Mouse (Mus musculus) heart, embryonic 13.5 days (tissue): ENCODE measurements around the gene Ano6. TPM values are rescaled to one million over a fixed set of nuclear protein-coding genes. Genes with fewer than 3 reads are reported as not detected.
"Not testable (repeated sequence)": the region's sequence is repeated elsewhere in the genome, so short reads cannot be mapped to it uniquely, and the experiment has no call there.

ENCODE experiments used
- ATAC-seq: fragments of 200-750 bp; cut with Nextera tagmentation; 2 replicates; pipeline ENCODE4 v1.8.0; 2017; ENCODE audit warnings: moderate TSS enrichment; ENCODE audit not compliant: insufficient number of reproducible peaks, low FRiP score, low TSS enrichment; ENCODE audit errors: extremely low read depth
- H3K27ac ChIP-seq: fragments of 300-500 bp; sonication (generic); replicated peaks from 2 replicates; pipeline ENCODE4 v1.5.1; 2015; ENCODE audit warnings: moderate library complexity, mild to moderate bottlenecking, inconsistent platforms
- H3K27me3 ChIP-seq: fragments of 300-500 bp; sonication (generic); replicated peaks from 2 replicates; pipeline ENCODE4 v1.6.1; 2015; ENCODE audit warnings: mild to moderate bottlenecking, inconsistent platforms
- H3K36me3 ChIP-seq: fragments of 300-500 bp; sonication (generic); 2 replicates; pipeline ENCODE4 v1.6.1; 2015; ENCODE audit warnings: mild to moderate bottlenecking, inconsistent platforms
- H3K4me1 ChIP-seq: fragments of 300-500 bp; sonication (generic); 2 replicates; pipeline ENCODE4 v1.6.1; 2015; ENCODE audit warnings: inconsistent platforms
- H3K4me2 ChIP-seq: fragments of 300-500 bp; sonication (generic); 2 replicates; pipeline ENCODE4 v1.6.1; 2015; ENCODE audit warnings: inconsistent platforms, mild to moderate bottlenecking, moderate library complexity
- H3K4me3 ChIP-seq: fragments of 300-500 bp; sonication (generic); 2 replicates; pipeline ENCODE4 v1.5.1; 2015; ENCODE audit warnings: moderate library complexity, mild to moderate bottlenecking, inconsistent platforms
- H3K9ac ChIP-seq: fragments of 300-500 bp; sonication (generic); 2 replicates; pipeline ENCODE4 v1.6.1; 2015; ENCODE audit warnings: inconsistent platforms, mild to moderate bottlenecking, moderate library complexity
- H3K9me3 ChIP-seq: fragments of 300-500 bp; sonication (generic); 2 replicates; pipeline ENCODE4 v1.6.1; 2016; ENCODE audit warnings: inconsistent platforms
- WGBS: fragments of 180-500 bp; shearing (Covaris S2); methylation state at CpG from one replicate; pipeline ENCODE4 v1.1.7; 2015; ENCODE audit warnings: mixed read lengths; 5-methylcytosine and 5-hydroxymethylcytosine counted together
- polyA plus RNA-seq: library from polyadenylated mRNA; unstranded; fragments of >200 nt; fragmentation: Nextera tagmentation; extraction: Ambion mirVana; gene quantifications from 2 replicates; pipeline ENCODE4 v1.2.1, GENCODE M21; 2015

The Ano6 gene
- polyA plus RNA-seq, 1 experiment from 2014 or later, result 31.0 TPM

GRCm38 (mm10) chr15:95812821-95813571, 22.4 kb downstream of the Ano6 start:
- Histone ChIP-seq H3K4me2 (no peak overlapping the region), H3K36me3 (peaks cover 30% of the 10 kb centered on the region), H3K4me3 (no peak overlapping the region), H3K4me1 (peaks cover 16% of the 10 kb centered on the region), H3K9ac (no peak overlapping the region), H3K27ac (no peak overlapping the region), H3K27me3 (no peaks in the 10 kb centered on the region), H3K9me3 (no peaks in the 10 kb centered on the region; the same call in 1 of the 2 replicates)
- 87% methylated on average over 8 of the region's 8 CpGs for WGBS
- ATAC-seq, result no peak

DNA sequence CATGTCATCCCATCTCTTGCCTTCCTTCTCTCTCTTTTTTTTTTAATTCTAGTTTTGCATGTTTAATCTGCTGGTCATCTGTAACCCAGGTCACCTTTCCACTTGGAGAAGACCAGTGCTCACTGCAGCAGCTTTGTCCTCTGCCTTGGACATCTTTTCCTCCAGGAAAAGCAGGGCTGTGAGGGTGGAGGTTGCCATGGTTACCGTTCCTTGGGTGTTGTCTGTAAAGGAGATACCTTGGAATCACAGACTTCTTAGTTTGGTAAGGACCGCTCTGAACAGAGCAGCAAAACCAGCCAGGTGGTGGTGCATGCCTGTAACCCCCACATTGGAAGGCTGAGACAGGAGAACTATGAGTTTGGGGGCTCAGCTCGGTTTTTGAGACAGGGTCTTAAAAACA, 26.9 kb downstream of the Ano6 start:
- no peaks in the 10 kb centered on the region for H3K9me3 ChIP-seq
- H3K36me3 ChIP-seq, result peaks cover 22% of the 10 kb centered on the region; the same call in 1 of the 2 replicates
- ATAC-seq, result no peak
- H3K4me1 ChIP-seq, result peaks cover 10% of the 10 kb centered on the region; the same call in 1 of the 2 replicates
- 86% methylated on average over 3 of the region's 3 CpGs for WGBS
- no peaks in the 10 kb centered on the region for H3K27me3 ChIP-seq
- H3K9ac ChIP-seq, result no peak overlapping the region
- H3K27ac ChIP-seq, result no peak overlapping the region
- H3K4me2 ChIP-seq, result no peak overlapping the region
- H3K4me3 ChIP-seq, result no peak overlapping the region

DNA sequence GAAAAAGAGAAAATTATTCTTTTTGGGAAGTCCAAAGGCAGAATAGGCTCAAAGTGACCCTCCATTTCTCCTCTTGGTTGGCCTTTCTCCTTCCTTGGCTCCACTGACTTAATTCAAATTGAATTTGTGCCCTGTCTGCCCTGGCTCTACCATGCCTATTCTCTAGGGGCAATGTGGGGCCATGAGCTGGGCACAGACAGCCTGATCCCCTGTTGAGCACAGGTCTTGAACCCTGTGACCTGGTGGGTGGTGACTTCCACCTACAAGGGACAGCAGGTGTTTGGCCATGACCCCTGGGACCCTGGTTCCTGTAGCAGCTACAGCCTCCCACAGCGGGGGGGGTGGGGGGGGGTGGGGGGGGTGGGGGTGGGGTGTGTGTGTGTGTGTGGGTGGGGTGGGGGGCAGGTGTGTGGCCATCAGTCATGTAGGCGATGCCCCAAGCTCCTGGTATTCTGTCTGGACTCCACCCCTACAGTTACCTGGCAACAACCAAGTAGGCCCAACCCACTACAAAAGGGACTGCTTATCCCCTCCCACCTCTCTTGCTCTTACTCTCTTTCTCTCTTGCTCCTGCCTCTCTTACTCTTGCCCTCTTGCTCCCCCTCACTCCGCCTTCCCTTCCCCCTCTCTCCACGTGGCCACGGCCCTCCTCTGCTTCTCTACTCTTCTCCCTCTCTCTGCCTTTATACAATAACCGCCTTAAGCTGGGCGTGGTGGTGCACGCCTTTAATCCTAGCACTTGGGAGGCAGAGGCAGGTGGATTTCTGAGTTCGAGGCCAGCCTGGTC, 28.8 kb downstream of the Ano6 start:
- H3K27ac ChIP-seq, result no peak overlapping the region
- 89% methylated on average over 9 of the region's 9 CpGs for WGBS

DNA sequence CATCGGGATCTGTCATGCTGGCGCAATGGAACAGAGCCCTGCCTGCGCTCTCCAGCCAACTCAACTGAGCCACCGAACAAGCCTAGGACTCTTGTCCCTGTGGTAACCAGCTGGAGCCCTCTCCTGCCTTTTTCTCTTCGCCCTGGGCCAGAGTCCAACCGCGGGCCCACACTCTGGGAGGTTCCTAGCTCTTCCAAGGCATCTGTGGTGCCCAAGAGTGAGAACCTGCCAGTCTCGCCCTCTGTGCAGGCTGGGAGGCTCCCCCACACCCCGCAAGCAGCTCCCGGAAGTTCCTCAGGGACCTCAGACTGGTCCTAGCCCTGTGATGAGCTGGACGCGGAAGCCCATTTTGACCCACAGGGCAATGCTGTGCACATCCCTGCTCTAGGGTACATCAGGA, 29.5 kb downstream of the Ano6 start:
- no peak; the same call in 1 of the 2 replicates for ATAC-seq
- no peaks in the 10 kb centered on the region for H3K9me3 ChIP-seq
- WGBS, result 88% methylated on average over 12 of the region's 12 CpGs
- H3K4me1 ChIP-seq, result peaks cover 18% of the 10 kb centered on the region; the same call in 1 of the 2 replicates
- no peak overlapping the region for H3K4me3 ChIP-seq
- H3K36me3 ChIP-seq, result peaks cover 18% of the 10 kb centered on the region
- H3K4me2 ChIP-seq, result no peak overlapping the region
- no peak overlapping the region for H3K9ac ChIP-seq
- H3K27ac ChIP-seq, result no peak overlapping the region
- no peaks in the 10 kb centered on the region for H3K27me3 ChIP-seq

More for the DNA sequence above, 28.8 kb downstream of the Ano6 start:
- Histone ChIP-seq H3K9ac (no peak overlapping the region), H3K4me2 (no peak overlapping the region), H3K9me3 (no peaks in the 10 kb centered on the region), H3K4me3 (no peak overlapping the region), H3K4me1 (peaks cover 20% of the 10 kb centered on the region; the same call in 1 of the 2 replicates), H3K27me3 (no peaks in the 10 kb centered on the region), H3K36me3 (peaks cover 14% of the 10 kb centered on the region; the same call in 1 of the 2 replicates)
- ATAC-seq, result no peak

DNA sequence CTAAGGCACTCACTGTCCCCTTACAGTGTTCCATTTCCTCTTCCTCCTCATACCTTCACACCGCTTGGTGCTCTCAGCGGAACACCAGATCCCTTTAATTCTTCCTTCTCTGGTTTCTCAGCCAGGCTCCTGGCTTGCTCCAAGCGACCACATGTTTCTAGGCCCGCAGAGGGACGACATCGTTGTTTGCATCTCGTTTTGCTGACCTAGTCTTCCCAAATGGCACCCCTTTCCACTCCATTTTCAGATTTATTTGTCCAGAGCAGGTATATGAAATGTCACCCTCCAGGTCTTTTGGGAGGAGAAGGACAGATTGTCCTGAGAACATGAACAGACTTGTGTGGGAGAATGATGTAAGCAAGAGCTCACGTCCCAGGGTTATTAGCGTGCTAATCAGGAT, 30.0 kb downstream of the Ano6 start:
- no peaks in the 10 kb centered on the region for H3K9me3 ChIP-seq
- 0 out of 2 replicates have a peak, but pooled peaks cover 14% of the 10 kb centered on the region for H3K4me1 ChIP-seq
- H3K9ac ChIP-seq, result no peak overlapping the region
- no peaks in the 10 kb centered on the region for H3K27me3 ChIP-seq
- no peak overlapping the region for H3K4me2 ChIP-seq
- WGBS, result 87% methylated on average over 9 of the region's 9 CpGs
- peaks cover 20% of the 10 kb centered on the region for H3K36me3 ChIP-seq
- no peak overlapping the region for H3K27ac ChIP-seq
- no peak for ATAC-seq
- no peak overlapping the region for H3K4me3 ChIP-seq

DNA sequence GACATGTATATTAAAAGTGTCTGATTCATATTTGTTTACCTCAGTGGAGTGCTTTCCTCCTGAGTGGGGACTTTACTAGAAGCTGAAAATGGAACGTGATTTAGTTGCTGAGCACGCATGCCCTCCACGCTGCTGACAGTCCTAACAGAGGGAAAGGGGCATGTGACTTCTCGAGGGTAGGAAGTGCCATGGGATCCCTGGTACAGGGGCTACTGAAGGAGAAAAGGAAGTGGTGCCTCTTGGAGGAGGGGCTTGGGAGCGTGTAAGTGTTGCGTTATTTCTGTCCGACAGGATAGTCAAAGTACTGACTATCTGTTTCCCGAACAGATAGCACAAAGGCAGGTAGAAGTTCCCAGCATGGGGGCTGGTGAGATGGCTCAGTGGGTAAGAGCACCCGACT, 31.5 kb downstream of the Ano6 start:
- Histone ChIP-seq H3K4me2 (no peak overlapping the region), H3K4me1 (peaks cover 28% of the 10 kb centered on the region), H3K9me3 (no peaks in the 10 kb centered on the region), H3K27ac (no peak overlapping the region), H3K27me3 (no peaks in the 10 kb centered on the region), H3K36me3 (peaks cover 20% of the 10 kb centered on the region), H3K9ac (no peak overlapping the region), H3K4me3 (no peak overlapping the region)
- no peak for ATAC-seq
- 64% methylated on average over 9 of the region's 9 CpGs for WGBS

DNA sequence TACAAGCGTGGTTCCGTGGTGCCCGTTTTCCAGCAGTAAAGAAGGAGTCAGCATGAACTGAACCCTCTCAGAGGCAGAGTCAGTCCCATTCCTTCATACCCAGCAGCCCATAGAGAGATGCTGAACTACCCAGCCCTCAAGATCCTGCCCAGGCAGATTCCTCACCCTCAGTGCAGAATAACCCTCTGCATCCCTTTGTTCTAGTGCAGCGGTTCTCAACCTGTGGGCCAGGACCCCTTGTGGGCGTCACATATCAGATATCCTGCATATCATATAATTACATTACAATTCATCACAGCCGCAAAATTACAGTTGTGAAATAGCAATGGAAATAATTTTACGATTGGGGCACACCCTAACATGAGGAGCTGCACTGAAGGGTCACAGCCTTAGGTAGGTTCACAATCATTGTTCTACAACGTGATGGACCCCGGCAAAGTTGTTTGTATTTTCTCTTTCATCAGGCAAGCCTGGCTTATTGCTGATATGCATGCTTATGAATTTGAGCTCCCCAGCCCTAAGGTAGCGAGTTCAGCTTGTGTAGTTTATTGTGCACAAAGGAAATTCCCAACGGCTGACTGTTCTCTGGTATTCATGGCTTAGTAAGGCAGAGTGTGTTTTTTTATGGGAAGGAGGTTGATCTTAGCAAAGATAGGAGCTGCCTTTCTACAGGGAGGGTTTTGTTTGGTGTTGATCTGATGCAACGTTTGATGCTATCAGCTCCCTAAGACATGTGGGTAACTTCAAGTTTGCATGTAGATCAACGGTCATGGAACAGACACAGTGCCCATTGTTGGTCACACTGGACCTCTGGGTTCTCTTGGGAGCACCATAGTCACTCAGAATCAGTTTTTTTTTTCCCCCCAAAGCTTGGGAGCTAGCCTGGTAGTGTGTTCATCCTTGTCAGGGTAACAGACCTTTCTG, 33.0 kb downstream of the Ano6 start:
- Histone ChIP-seq H3K4me1 (peaks cover 42% of the 10 kb centered on the region), H3K4me2 (no peak overlapping the region), H3K9ac (no peak overlapping the region), H3K9me3 (no peaks in the 10 kb centered on the region), H3K27ac (no peak overlapping the region), H3K4me3 (no peak overlapping the region), H3K36me3 (peaks cover 20% of the 10 kb centered on the region), H3K27me3 (no peaks in the 10 kb centered on the region)
- ATAC-seq, result no peak
- 81% methylated on average over 13 of the region's 13 CpGs for WGBS

DNA sequence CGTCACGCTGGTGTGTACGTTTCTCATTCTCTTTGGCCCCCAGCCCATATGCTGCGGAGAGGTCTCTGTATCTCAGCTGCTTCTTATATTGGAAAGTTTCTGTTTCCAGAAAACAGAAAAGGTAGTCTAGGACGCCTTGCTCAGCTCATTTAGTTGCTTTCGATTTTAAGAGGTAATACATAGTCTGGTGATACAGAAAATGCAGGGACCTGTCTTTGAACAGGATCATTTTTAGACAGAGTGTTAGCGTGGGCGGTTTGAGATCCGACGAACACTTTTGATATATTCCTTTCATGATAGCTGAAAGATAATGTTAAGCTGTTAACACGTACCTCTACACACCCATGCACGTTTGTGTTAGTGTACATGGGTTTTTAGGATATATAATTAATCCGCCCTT, 35.9 kb downstream of the Ano6 start:
- WGBS, result 68% methylated on average over 13 of the region's 13 CpGs
- H3K4me1 ChIP-seq, result peaks cover 64% of the 10 kb centered on the region
- H3K27ac ChIP-seq, result no peak overlapping the region
- no peaks in the 10 kb centered on the region for H3K27me3 ChIP-seq
- peaks cover 7% of the 10 kb centered on the region for H3K36me3 ChIP-seq
- no peak overlapping the region for H3K4me3 ChIP-seq
- H3K9me3 ChIP-seq, result no peaks in the 10 kb centered on the region
- H3K9ac ChIP-seq, result no peak overlapping the region
- H3K4me2 ChIP-seq, result no peak overlapping the region
- ATAC-seq, result no peak

- Histone ChIP-seq H3K4me3 (no peak overlapping the region), H3K9ac (no peak overlapping the region), H3K4me1 (peaks cover 61% of the 10 kb centered on the region), H3K27ac (peak overlapping the region; percentile 21; the same call in 1 of the 2 replicates), H3K9me3 (no peaks in the 10 kb centered on the region), H3K27me3 (no peaks in the 10 kb centered on the region), H3K4me2 (0 out of 2 replicates have a peak overlapping the region, but pooled peaks have one; percentile 2), H3K36me3 (peaks cover 6% of the 10 kb centered on the region)
- no peak for ATAC-seq
- WGBS, result 54% methylated on average over 11 of the region's 11 CpGs
Measured at GRCm38 (mm10) chr15:95827465-95827971, 36.9 kb downstream of the Ano6 start.

DNA sequence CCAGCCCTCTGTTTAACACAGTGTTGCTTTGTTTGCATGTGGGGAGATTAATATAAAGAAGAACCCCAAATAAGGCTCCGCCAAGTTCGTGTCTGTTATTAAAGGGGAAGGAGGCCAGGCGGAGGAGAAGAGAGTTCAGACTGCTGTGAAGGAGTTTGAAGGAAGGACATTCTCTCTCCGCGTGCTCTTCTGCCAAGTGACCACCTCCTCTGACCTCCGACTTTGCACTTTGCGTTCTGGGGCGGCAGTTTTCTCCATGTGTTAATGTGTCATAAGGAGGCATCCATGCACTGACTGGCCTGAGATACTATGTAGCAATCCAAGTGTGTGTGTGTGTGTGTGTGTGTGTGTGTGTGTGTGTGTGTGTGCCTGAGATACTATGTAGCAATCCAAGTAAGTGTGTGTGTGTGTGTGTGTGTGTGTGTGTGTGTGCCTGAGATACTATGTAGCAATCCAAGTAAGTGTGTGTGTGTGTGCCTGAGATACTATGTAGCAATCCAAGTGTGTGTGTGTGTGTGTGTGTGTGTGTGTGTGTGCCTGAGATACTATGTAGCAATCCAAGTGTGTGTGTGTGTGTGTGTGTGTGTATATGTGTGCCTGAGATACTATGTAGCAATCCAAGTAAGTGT, 37.5 kb downstream of the Ano6 start:
- Histone ChIP-seq H3K4me2 (0 out of 2 replicates have a peak overlapping the region, but pooled peaks have one; percentile 2), H3K27ac (peak overlapping the region; percentile 21; the same call in 1 of the 2 replicates), H3K4me1 (peaks cover 61% of the 10 kb centered on the region)
- H3K9ac ChIP-seq, ATAC-seq, H3K27me3 ChIP-seq, H3K4me3 ChIP-seq, H3K36me3 ChIP-seq, H3K9me3 ChIP-seq: not testable (repeated sequence)
- WGBS, result 53% methylated on average over 8 of the region's 8 CpGs
